Mouse (Mus musculus) naive thymus-derived CD4-positive, alpha-beta T cell, adult 2 months (primary cell): Measurements from ENCODE around the gene Usp51.
"Not testable (repeated sequence)": the region's sequence is repeated elsewhere in the genome, so short reads cannot be mapped to it uniquely, and the experiment has no call there.

Experiments used
- DNase-seq: peaks from one replicate; pipeline ENCODE4 v3.0.0-alpha.2; 2011; ENCODE audit warnings: low read depth

Gene Usp51

DNA sequence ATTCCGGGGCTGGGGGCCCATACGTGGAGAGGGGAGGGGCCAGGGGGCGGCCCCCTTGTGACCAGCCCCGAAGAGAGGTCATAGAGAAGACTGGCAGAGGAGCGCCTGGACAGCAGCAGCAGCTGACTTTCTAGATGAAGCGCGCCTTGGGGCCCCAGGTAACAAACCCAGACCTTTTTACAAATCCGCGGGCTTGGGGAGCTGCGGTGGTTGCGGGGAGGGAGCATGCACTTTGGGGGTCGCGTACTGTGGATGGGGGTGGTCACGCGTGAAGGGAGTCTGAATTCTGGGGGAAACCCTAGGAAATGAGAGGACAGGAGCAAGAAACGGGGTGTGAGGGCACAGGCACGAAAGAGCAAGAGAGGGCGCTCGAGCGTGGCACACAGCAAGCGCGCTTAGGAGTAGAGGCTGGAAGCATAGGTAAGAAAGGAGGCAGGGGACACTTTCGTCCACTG lies at the start of gene Usp51:
Gene Usp51, plus strand, starts transcription at position 83 of the 455 bp plus-strand sequence.
- no peak for DNase-seq

DNA sequence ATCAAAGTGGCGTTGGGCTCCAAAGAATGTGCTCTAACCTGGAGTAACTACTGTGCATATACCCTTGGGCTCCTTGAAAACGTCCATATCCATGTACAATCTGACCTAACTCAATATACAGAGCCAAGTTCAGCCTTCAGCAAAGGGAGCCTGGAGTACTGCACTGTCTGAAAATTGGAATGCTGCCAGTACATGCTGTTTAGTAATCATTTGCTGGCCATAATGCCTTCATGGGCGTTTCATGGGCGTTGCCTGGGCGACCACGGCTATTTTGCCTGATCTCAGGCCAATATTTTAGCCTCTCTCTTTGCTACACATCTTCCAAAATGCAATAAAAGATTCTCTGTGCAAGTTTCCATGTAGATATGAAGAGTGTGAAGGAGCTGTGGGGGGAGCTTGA lies 36.7 kb upstream of the Usp51 start:
- no peak for DNase-seq

DNA sequence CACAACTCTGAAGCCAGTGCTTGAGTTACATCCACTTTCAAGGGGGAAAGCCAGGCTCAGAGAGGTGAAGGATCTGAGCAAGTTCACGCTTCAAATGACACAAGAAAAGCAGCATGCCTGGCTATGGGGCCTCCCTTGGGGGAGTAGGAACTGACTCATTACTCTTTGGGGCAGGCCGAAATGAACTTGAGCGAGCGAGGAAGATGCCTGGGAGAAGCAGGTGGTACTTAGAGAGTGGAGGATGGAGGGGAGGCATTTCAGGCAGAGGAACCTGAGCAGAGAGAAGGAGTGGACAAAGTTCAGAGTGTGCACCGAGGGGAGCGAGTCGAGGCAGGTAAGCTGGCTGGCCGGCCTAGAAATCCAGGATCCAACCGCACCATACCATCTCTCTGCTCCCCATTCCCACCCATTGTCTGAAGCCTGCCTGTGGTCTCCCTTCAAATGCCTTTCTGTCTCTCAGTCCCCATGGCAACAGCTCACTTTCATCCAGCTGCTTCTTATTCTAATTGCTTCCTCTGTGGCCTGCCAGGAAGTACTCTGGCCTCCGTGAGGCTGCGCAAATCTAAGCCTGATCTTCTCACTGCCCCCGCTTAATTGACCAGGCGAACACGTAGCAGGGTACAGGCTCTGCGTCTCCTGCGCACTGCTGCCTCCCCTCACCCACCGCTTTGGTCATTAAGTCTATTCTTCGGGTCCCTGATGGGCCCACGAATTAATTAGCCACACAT lies 32.6 kb upstream of the Usp51 start:
- DNase-seq: not testable (repeated sequence)

DNA sequence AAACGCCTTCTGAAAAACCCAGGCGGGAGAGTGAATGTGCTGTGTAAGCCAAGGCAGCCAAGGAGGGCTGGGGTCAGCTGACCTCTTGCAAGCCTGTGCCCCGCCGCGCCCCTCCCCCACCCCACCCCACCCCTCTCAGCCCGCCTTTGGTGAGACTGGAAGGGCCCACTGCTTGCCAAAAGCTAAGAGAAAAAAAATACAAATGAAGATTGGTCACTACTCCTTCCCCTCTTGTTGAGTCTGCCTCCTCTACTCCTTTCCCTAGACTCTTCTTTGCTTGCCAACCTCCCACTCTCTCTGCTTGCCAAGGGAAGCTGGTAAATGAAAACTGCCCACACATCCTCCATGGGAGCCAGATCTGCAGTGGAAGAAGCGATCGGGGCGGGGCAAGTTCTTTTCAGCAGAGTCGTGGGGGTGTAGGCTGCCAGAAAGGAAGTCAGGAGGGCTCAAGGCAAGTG lies 32.0 kb upstream of the Usp51 start:
- DNase-seq: no peak

DNA sequence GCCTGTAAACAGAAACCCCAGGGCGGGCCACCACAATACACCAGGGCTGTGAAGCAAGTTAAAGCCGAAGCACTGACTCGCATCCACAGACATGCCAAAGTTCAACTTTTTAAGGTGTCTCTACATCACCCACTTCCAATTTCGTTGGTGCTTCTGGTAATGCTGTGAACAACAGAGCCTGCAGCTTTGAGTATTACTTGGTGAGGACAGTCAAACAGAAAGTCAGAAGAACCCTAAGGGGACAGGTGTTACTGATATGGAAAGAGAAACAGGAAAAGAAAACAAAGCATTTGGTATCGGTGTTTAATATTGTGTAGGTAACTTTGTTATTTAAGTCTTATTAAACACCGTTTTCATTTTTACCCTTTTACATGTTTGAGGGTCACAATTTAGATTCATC lies 29.7 kb upstream of the Usp51 start:
- DNase-seq: no peak

DNA sequence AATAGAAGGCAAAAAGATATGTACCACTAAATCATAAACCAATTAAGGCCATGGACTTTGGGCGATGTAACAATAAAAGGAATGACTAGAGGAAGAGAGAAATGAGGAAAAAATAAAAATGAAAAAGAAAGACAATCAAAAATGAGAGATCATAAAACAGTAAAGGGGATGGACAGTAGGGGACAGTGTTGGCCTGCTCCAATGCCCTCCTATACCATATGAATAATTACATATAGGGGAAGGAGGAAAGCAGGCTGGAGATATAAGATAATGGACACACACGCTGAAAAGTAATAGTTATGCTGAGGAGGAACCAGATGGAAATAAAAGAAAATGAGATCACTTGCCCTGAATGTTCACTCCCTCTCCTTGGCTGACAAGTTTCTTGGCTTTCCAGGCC lies 21.3 kb upstream of the Usp51 start:
- DNase-seq: no peak

DNA sequence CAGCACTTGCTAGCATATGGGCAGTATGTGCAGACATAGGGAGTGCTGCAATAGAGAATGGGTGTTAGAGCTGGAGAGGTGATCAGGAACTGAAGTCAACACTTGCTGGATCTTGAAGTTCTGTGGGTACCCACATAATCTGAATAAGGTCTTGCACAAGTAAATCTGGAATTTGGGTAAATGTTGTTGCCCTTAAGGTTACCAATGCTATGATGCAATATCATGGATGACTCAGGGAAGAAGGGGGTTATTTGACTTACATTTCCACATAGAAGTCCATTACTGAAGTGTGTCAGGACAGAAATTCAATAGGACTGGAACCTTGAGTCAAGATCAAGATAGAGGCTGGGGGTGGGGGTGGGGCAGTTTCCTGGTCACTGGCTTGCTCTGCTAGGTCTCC lies 16.4 kb upstream of the Usp51 start:
- not testable (repeated sequence) for DNase-seq

DNA sequence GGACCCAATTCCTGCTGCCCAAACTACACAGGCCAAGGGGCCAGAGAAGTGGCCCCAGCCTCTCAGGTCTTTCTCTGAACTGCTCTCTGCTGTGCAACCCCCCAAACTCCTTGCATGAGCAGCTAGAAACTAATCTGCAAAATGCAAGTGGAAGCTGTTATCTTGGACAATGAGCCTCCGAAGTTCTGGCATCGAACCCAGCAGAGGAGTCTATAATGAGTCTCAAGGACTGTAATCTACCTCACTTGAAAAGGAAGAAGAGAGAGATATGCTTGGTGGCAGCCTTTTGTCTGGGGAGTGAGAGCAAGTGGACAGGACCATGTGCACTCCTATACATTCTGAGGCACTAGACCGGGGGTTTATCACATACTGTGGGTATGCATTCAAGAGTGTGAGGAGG lies 10.2 kb upstream of the Usp51 start:
- not testable (repeated sequence) for DNase-seq

DNA sequence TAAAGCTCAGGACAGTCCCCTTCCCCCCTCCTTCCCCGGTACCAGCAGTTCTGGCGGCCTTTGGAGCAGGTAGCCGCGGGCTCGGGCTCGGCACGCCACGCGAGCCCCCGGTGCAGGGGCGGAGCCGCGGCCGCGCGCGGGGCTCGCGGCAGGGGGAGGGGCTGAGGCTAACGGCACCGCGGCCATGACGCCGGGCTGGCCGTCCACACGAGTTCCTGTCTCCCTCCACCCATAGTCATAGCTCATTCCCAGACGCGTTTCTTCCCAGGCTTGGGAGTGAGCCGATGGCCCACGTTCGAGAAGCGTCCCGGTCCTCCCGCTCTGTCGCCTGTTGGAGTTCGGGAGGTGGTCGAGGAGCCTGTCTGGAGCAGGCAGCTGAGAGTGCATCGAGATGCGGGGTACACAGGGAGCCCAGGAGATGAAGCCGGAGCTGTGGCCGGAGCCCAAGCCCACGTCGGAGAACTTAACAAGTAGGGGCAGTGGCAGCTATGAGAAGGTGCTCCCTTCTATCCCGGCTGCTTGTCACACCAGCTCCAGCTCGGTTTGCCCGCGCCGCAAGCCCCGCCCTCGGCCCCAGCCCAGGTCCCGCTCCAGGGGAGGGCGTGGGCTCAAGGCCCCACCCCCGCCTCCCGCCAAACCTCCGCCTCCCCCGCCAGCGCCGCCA lies 884 bp downstream of the Usp51 start:
- peak; percentile 2 for DNase-seq

DNA sequence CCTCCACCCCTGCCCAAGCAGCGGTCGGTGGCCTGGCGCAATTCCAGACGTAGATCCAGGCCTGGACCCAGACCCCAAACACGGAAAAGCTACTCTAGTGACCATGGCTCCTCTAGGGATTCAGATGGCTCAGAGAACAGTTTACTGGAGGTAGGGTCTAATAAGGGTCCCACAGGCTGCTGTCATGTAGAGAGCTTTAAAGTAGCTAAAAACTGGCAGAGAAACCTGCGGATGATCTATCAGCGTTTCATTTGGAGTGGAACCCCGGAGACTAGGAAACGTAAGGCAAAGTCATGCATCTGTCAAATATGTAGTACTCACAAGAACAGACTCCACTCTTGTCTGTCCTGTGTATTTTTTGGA lies 1.4 kb downstream of the Usp51 start:
- no peak for DNase-seq

DNA sequence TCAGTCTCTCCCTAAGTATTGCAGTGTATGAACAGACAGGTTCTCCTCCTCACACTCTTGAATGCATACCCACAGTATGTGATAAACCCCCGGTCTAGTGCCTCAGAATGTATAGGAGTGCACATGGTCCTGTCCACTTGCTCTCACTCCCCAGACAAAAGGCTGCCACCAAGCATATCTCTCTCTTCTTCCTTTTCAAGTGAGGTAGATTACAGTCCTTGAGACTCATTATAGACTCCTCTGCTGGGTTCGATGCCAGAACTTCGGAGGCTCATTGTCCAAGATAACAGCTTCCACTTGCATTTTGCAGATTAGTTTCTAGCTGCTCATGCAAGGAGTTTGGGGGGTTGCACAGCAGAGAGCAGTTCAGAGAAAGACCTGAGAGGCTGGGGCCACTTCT lies 19.0 kb downstream of the Usp51 start:
- not testable (repeated sequence) for DNase-seq

DNA sequence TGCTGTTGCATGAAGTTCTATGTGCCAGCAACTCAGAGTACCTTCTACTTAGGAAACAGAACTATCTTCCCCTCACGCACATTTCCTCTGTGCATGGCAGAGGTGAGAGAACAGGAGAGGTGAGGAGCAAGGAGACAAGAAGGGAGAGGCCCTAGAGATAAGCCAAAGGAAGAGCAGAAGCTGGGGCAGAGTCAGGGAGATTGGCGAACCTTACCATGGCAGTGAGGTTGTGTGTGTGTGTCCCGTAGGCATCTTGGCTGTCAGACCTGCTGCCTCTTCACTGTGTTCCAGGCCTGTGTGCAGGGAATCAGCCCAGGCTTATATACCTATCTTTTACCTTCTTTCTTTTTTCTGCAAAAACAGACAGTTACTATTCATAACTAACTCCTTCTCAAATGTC lies 19.4 kb downstream of the Usp51 start:
- DNase-seq: not testable (repeated sequence)

DNA sequence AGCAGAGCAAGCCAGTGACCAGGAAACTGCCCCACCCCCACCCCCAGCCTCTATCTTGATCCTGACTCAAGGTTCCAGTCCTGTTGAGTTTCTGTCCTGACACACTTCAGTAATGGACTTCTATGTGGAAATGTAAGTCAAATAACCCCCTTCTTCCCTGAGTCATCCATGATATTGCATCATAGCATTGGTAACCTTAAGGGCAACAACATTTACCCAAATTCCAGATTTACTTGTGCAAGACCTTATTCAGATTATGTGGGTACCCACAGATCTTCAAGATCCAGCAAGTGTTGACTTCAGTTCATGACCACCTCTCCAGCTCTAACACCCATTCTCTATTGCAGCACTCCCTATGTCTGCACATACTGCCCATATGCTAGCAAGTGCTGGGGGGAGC lies 25.3 kb downstream of the Usp51 start:
- not testable (repeated sequence) for DNase-seq

DNA sequence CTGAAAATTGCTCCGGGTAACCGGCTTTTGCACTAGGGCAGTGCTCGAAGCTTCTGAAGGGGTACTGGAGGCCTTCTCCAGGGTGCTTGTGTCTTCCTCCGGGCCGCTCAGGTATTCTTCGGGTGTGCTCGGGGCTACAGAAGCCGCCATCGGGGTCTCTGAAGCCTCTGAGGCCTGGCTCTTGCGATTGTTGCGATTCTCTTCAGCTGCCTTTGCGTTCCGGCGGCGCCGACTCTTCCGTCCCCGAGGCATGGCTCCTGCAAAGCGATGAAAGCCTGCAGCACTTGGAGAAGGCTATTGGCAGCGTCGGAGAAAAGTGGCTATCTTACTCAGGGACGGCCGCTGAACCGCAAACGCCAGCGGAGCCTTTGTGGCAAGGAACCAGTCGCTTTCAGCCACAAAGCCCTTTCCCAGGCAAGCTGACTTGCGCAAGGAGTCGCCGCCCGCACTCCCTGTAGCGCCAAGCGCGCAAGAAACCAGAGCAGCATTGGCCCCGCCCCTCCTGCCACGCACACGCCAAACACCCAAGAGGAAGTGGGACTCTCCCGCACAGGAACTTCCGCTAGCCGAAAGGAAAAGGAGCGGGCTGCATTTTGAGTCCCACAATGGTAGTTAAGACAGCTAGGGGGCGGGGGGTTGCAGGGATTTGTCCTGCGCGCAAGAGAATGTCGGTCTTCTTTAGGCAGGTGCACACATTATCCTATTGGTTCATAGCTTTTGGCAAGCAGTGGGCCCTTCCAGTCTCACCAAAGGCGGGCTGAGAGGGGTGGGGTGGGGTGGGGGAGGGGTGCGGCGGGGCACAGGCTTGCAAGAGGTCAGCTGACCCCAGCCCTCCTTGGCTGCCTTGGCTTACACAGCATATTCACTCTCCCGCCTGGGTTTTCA lies 31.1 kb downstream of the Usp51 start, which contains the start of gene Mageh1:
Gene Mageh1, minus strand, starts transcription at position 489 of the 885 bp plus-strand sequence.
- DNase-seq: peak; percentile 3

DNA sequence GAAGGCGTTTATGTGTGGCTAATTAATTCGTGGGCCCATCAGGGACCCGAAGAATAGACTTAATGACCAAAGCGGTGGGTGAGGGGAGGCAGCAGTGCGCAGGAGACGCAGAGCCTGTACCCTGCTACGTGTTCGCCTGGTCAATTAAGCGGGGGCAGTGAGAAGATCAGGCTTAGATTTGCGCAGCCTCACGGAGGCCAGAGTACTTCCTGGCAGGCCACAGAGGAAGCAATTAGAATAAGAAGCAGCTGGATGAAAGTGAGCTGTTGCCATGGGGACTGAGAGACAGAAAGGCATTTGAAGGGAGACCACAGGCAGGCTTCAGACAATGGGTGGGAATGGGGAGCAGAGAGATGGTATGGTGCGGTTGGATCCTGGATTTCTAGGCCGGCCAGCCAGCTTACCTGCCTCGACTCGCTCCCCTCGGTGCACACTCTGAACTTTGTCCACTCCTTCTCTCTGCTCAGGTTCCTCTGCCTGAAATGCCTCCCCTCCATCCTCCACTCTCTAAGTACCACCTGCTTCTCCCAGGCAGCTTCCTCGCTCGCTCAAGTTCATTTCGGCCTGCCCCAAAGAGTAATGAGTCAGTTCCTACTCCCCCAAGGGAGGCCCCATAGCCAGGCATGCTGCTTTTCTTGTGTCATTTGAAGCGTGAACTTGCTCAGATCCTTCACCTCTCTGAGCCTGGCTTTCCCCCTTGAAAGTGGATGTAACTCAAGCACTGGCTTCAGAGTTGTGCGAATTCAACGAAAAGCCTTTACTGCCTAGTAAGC lies 31.9 kb downstream of the Usp51 start:
- not testable (repeated sequence) for DNase-seq
